ENCODE assay signal across 35 mouse cellular contexts in the genomic region with DNA sequence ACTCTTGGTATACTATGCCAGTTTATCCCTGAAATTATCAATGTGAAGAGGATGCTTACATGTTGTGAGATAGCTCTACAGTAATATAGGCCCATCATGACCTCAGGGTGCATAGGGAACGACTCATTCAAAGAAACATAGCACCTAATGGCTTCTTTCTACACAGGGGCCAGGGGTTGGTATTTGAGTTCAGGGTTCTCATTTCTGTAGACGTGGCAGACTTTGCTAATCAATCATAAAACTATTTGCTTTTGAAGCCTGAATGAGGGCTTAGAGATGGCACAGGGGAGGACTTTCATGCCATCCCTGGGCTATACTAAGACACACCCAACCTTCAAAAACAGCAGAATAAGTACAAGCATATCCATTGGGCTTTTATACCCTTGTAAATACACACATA. TPM values are rescaled to one million over a fixed set of nuclear protein-coding genes. Genes with fewer than 3 reads are reported as not detected.
"Had no signal": no experiment of that assay in that cellular context is flagged by ENCODE, and none has a peak within 500 bp of the region (broad histone marks: within the 10 kb centered on the region; RNA-seq: fewer than 3 reads in every experiment).

No protein-coding gene starts in this region.

- DNase-seq: heart, adult 2 months; heart, postnatal 10 days; heart, postnatal 14 days; heart, postnatal 36 days; heart, postnatal 4 days; kidney, adult 11 months; kidney, adult 18-20 months; kidney, adult 2 months; kidney, adult 8-10 months; kidney, adult 9 months; kidney, postnatal 10 days; kidney, postnatal 14 days; kidney, postnatal 25 days; kidney, postnatal 36 days; kidney, postnatal 4 days; layer of hippocampus, adult 9-11 months; layer of hippocampus, postnatal 36 days had no signal

- H3K4me2 ChIP-seq: heart, embryonic 11.5 days; heart, embryonic 12.5 days; heart, embryonic 13.5 days; heart, embryonic 15.5 days; hindbrain, embryonic 12.5 days; hindbrain, embryonic 13.5 days; hindbrain, embryonic 14.5 days; hindbrain, embryonic 15.5 days; intestine, embryonic 15.5 days; kidney, embryonic 15.5 days had no signal

- ATAC-seq: hindbrain, embryonic 16.5 days; hindbrain, postnatal 0 days; inflammation-experienced regulatory T-cells, adult 6 months; intestine, embryonic 15.5 days had no signal

- H3K9ac ChIP-seq: heart, embryonic 12.5 days; heart, embryonic 13.5 days; heart, embryonic 15.5 days; hindbrain, embryonic 12.5 days; hindbrain, embryonic 13.5 days; hindbrain, embryonic 14.5 days; hindbrain, embryonic 15.5 days; intestine, embryonic 15.5 days; kidney, embryonic 15.5 days had no signal

- H3K9me3 ChIP-seq: heart, embryonic 10.5 days; heart, embryonic 12.5 days; heart, embryonic 13.5 days; heart, embryonic 15.5 days; hindbrain, embryonic 10.5 days; hindbrain, embryonic 12.5 days; hindbrain, embryonic 13.5 days; hindbrain, embryonic 15.5 days; intestine, embryonic 15.5 days; kidney, embryonic 15.5 days had no signal

- H3K36me3 ChIP-seq: heart, embryonic 10.5 days; heart, embryonic 12.5 days; heart, embryonic 13.5 days; heart, embryonic 15.5 days; hindbrain, embryonic 10.5 days; hindbrain, embryonic 12.5 days; hindbrain, embryonic 13.5 days; hindbrain, embryonic 15.5 days; intestine, embryonic 15.5 days; kidney, embryonic 15.5 days had no signal

- H3K27ac ChIP-seq: heart, adult 2 months; heart, embryonic 10.5 days; heart, embryonic 13.5 days; heart, embryonic 15.5 days; hindbrain, embryonic 10.5 days; hindbrain, embryonic 12.5 days; hindbrain, embryonic 13.5 days; hindbrain, embryonic 14.5 days; hindbrain, embryonic 15.5 days; hindbrain, postnatal 0 days; intestine, embryonic 15.5 days; kidney, embryonic 15.5 days; kidney, postnatal 0 days; layer of hippocampus, adult 2 months had no signal

- H3K27me3 ChIP-seq: heart, embryonic 12.5 days; heart, embryonic 13.5 days; heart, embryonic 15.5 days; hindbrain, embryonic 12.5 days; hindbrain, embryonic 13.5 days; hindbrain, embryonic 15.5 days; intestine, embryonic 15.5 days; kidney, embryonic 15.5 days had no signal

- H3K4me3 ChIP-seq: heart, adult 2 months; heart, embryonic 10.5 days; heart, embryonic 12.5 days; heart, embryonic 13.5 days; heart, embryonic 15.5 days; hindbrain, embryonic 10.5 days; hindbrain, embryonic 12.5 days; hindbrain, embryonic 13.5 days; hindbrain, embryonic 15.5 days; intestine, embryonic 15.5 days; kidney, embryonic 15.5 days; layer of hippocampus, adult 2 months had no signal

RNA-seq across cellular contexts. Expression of gene Ptprg, which starts 16.4 kb away (rescaled TPM):
- total RNA-seq: hematopoietic stem cell, adult 5-6 weeks had no signal
